Comparison of ENCODE assay signal across 1 mouse cellular context in the genomic region with DNA sequence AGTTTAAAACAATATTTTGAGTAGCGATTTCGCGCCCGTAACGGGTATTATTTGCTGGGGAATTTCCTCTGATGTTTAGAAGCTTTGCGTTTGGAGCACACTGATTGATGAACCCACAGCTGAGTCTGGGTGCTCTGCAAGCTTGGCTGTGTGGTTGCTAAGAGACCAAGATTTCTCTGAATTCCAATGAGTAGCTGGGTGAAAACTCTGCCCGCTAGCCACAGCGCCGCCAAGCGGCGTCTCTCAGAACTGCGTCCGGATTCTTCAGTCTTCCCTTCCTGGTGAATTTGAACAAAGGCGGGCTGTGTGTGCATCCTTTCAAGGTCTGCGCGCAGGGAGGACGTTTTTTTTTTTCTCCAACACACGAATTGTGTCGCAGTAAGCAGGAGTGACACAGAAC.
TF ChIP-seq lines count a peak whose summit lies in the region.

No protein-coding gene starts in this region.

TF ChIP-seq in MEL, 35 proteins besides CTCF, POLR2A, EP300 and RAD21 (continued from another document):
- no peak for TF ChIP-seq E2F4 (IDR thresholded peaks at IDR 0.05; ENCODE audit: borderline replicate concordance, low read depth, low read length)
